37 mouse cellular contexts compared by ENCODE assay signal in the genomic region with DNA sequence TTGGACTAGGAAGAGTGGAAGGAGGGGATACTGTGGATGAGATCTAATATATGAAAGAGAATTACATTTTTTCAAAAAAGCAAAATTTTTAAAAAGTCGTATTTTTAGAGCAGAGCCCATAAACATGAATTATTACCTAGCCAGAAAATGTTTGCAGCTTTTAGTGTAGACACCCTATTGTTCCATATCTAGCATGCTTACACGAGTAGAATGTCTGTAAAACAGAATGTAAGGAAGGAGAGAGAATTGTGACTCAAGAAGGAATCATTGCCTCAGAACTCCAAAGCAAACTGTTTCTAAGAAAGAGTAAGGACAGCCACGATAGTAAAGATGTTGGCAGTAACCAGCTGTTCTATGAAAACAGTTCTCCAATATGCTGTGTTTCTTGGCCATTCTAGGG. TPM values are rescaled to one million over a fixed set of nuclear protein-coding genes. Genes with fewer than 3 reads are reported as not detected.
"Had no signal": no experiment of that assay in that cellular context is flagged by ENCODE, and none has a peak within 500 bp of the region (broad histone marks: within the 10 kb centered on the region; RNA-seq: fewer than 3 reads in every experiment).

A gene (plus strand): TSS at position 301 of the 400 bp plus-strand sequence.

- DNase-seq: left cerebral cortex, postnatal 4 days; liver; liver, embryonic 13.5 days; liver, postnatal 0 days; lung, adult 18-20 months; lung, adult 2 months; lung, embryonic 14.5 days; lung, postnatal 10 days; lung, postnatal 14 days; lung, postnatal 36 days; lung, postnatal 4 days; midbrain, embryonic 14.5 days had no signal

- H3K27me3 ChIP-seq: limb, embryonic 12.5 days; limb, embryonic 13.5 days; limb, embryonic 15.5 days; liver, embryonic 12.5 days; liver, embryonic 13.5 days; liver, embryonic 15.5 days; lung, embryonic 15.5 days; megakaryocyte, embryonic 14.5 days; midbrain, embryonic 12.5 days; midbrain, embryonic 13.5 days; midbrain, embryonic 15.5 days had no signal

- H3K4me1 ChIP-seq: limb, embryonic 10.5 days; limb, embryonic 12.5 days; limb, embryonic 13.5 days; limb, embryonic 15.5 days; liver, embryonic 12.5 days; liver, embryonic 13.5 days; liver, embryonic 15.5 days; lung, embryonic 15.5 days; megakaryocyte, embryonic 14.5 days; midbrain, embryonic 10.5 days; midbrain, embryonic 12.5 days; midbrain, embryonic 13.5 days; midbrain, embryonic 15.5 days had no signal

- H3K36me3 ChIP-seq: limb, embryonic 10.5 days; limb, embryonic 12.5 days; limb, embryonic 13.5 days; limb, embryonic 15.5 days; liver, embryonic 12.5 days; liver, embryonic 13.5 days; liver, embryonic 15.5 days; lung, embryonic 15.5 days; midbrain, embryonic 10.5 days; midbrain, embryonic 12.5 days; midbrain, embryonic 13.5 days; midbrain, embryonic 15.5 days had no signal

- H3K27ac ChIP-seq: left cerebral cortex, adult 2 months; limb, embryonic 10.5 days; limb, embryonic 12.5 days; limb, embryonic 13.5 days; limb, embryonic 15.5 days; liver, embryonic 12.5 days; liver, embryonic 13.5 days; liver, embryonic 14.5 days; liver, embryonic 15.5 days; lung, embryonic 15.5 days; macrophage; midbrain, embryonic 10.5 days; midbrain, embryonic 12.5 days; midbrain, embryonic 13.5 days; midbrain, embryonic 15.5 days had no signal

- H3K4me3 ChIP-seq: left cerebral cortex, adult 2 months; limb, embryonic 10.5 days; limb, embryonic 12.5 days; limb, embryonic 13.5 days; limb, embryonic 15.5 days; liver, embryonic 12.5 days; liver, embryonic 13.5 days; liver, embryonic 15.5 days; lung, embryonic 15.5 days; megakaryocyte, embryonic 14.5 days; midbrain, embryonic 10.5 days; midbrain, embryonic 12.5 days; midbrain, embryonic 13.5 days; midbrain, embryonic 15.5 days; myocyte had no signal

RNA-seq across cellular contexts. Expression of the gene that starts here (rescaled TPM):
- polyA plus RNA-seq: limb, embryonic 10.5 days; limb, embryonic 11.5 days; limb, embryonic 12.5 days; limb, embryonic 13.5 days; limb, embryonic 15.5 days; liver, adult 2 months; liver, embryonic 11.5 days; liver, embryonic 12.5 days; liver, embryonic 13.5 days; liver, embryonic 14.5 days; liver, embryonic 15.5 days; liver, embryonic 16.5 days; liver, postnatal 0 days; lung, adult 2 months; lung, embryonic 14.5 days; lung, embryonic 15.5 days; lung, embryonic 16.5 days; lung, postnatal 0 days; macrophage; midbrain, embryonic 10.5 days; midbrain, embryonic 11.5 days; midbrain, embryonic 12.5 days; midbrain, embryonic 13.5 days; midbrain, embryonic 14.5 days; midbrain, embryonic 15.5 days; midbrain, embryonic 16.5 days; midbrain, postnatal 0 days; myocyte had no signal
